Mouse (Mus musculus) bone marrow macrophage, adult 2 months (primary cell): ENCODE results near the gene Axdnd1.

Experiments
- CTCF ChIP-seq: IDR thresholded peaks from 2 replicates; pipeline ENCODE4 v1.5.1; 2012; ENCODE audit warnings: low read depth, mild to moderate bottlenecking, low read length, moderate library complexity
- POLR2A ChIP-seq: IDR thresholded peaks from 2 replicates; pipeline ENCODE4 v1.6.1; 2012; ENCODE audit warnings: mild to moderate bottlenecking, low read depth, low read length, borderline replicate concordance

GRCm38 (mm10) chr1:156408521-156408920 is 12.4 kb downstream of the Axdnd1 start:
- no peak for TF ChIP-seq CTCF
- no peak for TF ChIP-seq POLR2A
